Mouse (Mus musculus): ENCODE measurements around the gene Zfp651. TPM values are rescaled to one million over a fixed set of nuclear protein-coding genes. Genes with fewer than 3 reads are reported as not detected.

The Zfp651 gene
- polyA plus RNA-seq, 1 experiment from 2014 or later = 34.0 TPM

GRCm38 (mm10) chr9:121752774-121753173, 6.4 kb upstream of the Zfp651 start:
- Histone ChIP-seq H3K4me1 (peaks cover 12% of the 10 kb centered on the region), H3K9ac (no peak overlapping the region), H3K4me2 (replicated peaks) (no peak overlapping the region), H3K9me3 (replicated peaks) (no peaks in the 10 kb centered on the region), H3K4me3 (replicated peaks) (no peak overlapping the region), H3K27me3 (no peaks in the 10 kb centered on the region), H3K36me3 (peaks cover 78% of the 10 kb centered on the region), H3K27ac (replicated peaks) (no peak overlapping the region)
- 95% methylated on average over 9 of the region's 9 CpGs for WGBS
- no peak for ATAC-seq (ENCODE audit: insufficient number of reproducible peaks, low FRiP score, low TSS enrichment, low read depth)

GRCm38 (mm10) chr9:121754624-121755023, 4.5 kb upstream of the Zfp651 start:
- peaks cover 60% of the 10 kb centered on the region for H3K36me3 ChIP-seq
- 82% methylated on average over 3 of the region's 3 CpGs for WGBS
- no peak for ATAC-seq (ENCODE audit: insufficient number of reproducible peaks, low FRiP score, low TSS enrichment, low read depth)
- no peak overlapping the region for H3K9ac ChIP-seq
- H3K9me3 ChIP-seq (replicated peaks) = no peaks in the 10 kb centered on the region
- H3K27me3 ChIP-seq = no peaks in the 10 kb centered on the region
- no peak overlapping the region for H3K4me3 ChIP-seq (replicated peaks)
- no peak overlapping the region for H3K4me2 ChIP-seq (replicated peaks)
- peaks cover 27% of the 10 kb centered on the region for H3K4me1 ChIP-seq
- H3K27ac ChIP-seq (replicated peaks) = no peak overlapping the region

- peaks cover 38% of the 10 kb centered on the region for H3K36me3 ChIP-seq
- no peak overlapping the region for H3K9ac ChIP-seq
- no peaks in the 10 kb centered on the region for H3K9me3 ChIP-seq (replicated peaks)
- no peak for ATAC-seq (ENCODE audit: insufficient number of reproducible peaks, low FRiP score, low TSS enrichment, low read depth)
- H3K4me2 ChIP-seq (replicated peaks) = no peak overlapping the region
- 84% methylated on average over 3 of the region's 3 CpGs for WGBS
- no peaks in the 10 kb centered on the region for H3K27me3 ChIP-seq
- no peak overlapping the region for H3K4me3 ChIP-seq (replicated peaks)
- peak overlapping the region; percentile 92 for H3K27ac ChIP-seq (replicated peaks)
- peaks cover 42% of the 10 kb centered on the region for H3K4me1 ChIP-seq
Observed at GRCm38 (mm10) chr9:121756785-121757184, 2.3 kb upstream of the Zfp651 start.

GRCm38 (mm10) chr9:121757432-121757831, 1.7 kb upstream of the Zfp651 start:
- no peak for ATAC-seq (ENCODE audit: insufficient number of reproducible peaks, low FRiP score, low TSS enrichment, low read depth)
- Histone ChIP-seq H3K9ac (no peak overlapping the region), H3K4me3 (replicated peaks) (peak overlapping the region; percentile 74; the same call in 1 of the 2 replicates), H3K4me2 (replicated peaks) (peak overlapping the region; percentile 85), H3K27ac (replicated peaks) (peak overlapping the region; percentile 92), H3K27me3 (no peaks in the 10 kb centered on the region), H3K36me3 (peaks cover 35% of the 10 kb centered on the region), H3K4me1 (peaks cover 48% of the 10 kb centered on the region), H3K9me3 (replicated peaks) (no peaks in the 10 kb centered on the region)
- WGBS = 27% methylated on average over 3 of the region's 3 CpGs

- WGBS = 27% methylated on average over 10 of the region's 10 CpGs
- peak; percentile 69 for ATAC-seq (ENCODE audit: insufficient number of reproducible peaks, low FRiP score, low TSS enrichment, low read depth)
Observed at GRCm38 (mm10) chr9:121757835-121758814, 1.0 kb upstream of the Zfp651 start.

GRCm38 (mm10) chr9:121760271-121761090, 1.4 kb downstream of the Zfp651 start:
- Histone ChIP-seq H3K4me1 (peaks cover 66% of the 10 kb centered on the region), H3K4me2 (replicated peaks) (peak overlapping the region; percentile 85), H3K4me3 (replicated peaks) (peak overlapping the region; percentile 74), H3K36me3 (peaks cover 42% of the 10 kb centered on the region), H3K27ac (replicated peaks) (peak overlapping the region; percentile 92), H3K27me3 (no peaks in the 10 kb centered on the region), H3K9me3 (replicated peaks) (no peaks in the 10 kb centered on the region), H3K9ac (peak overlapping the region; percentile 67)
- 1% methylated on average over 43 of the region's 43 CpGs for WGBS
- ATAC-seq (ENCODE audit: insufficient number of reproducible peaks, low FRiP score, low TSS enrichment, low read depth) = peak; percentile 60

More at GRCm38 (mm10) chr9:121757835-121758814, 1.0 kb upstream of the Zfp651 start:
- Histone ChIP-seq H3K4me1 (peaks cover 48% of the 10 kb centered on the region), H3K4me2 (replicated peaks) (peak overlapping the region; percentile 85), H3K27ac (replicated peaks) (peak overlapping the region; percentile 92), H3K9ac (peak overlapping the region; percentile 67), H3K9me3 (replicated peaks) (no peaks in the 10 kb centered on the region), H3K4me3 (replicated peaks) (peak overlapping the region; percentile 74), H3K27me3 (no peaks in the 10 kb centered on the region), H3K36me3 (peaks cover 36% of the 10 kb centered on the region)

- no peak for ATAC-seq (ENCODE audit: insufficient number of reproducible peaks, low FRiP score, low TSS enrichment, low read depth)
- Histone ChIP-seq H3K4me1 (peaks cover 68% of the 10 kb centered on the region), H3K27me3 (no peaks in the 10 kb centered on the region), H3K4me2 (replicated peaks) (peak overlapping the region; percentile 85), H3K36me3 (peaks cover 42% of the 10 kb centered on the region), H3K9ac (peak overlapping the region; percentile 67; the same call in 1 of the 2 replicates), H3K27ac (replicated peaks) (peak overlapping the region; percentile 92), H3K4me3 (replicated peaks) (peak overlapping the region; percentile 74), H3K9me3 (replicated peaks) (no peaks in the 10 kb centered on the region)
- 52% methylated on average over 10 of the region's 10 CpGs for WGBS
Observed at GRCm38 (mm10) chr9:121761091-121761665, 2.0 kb downstream of the Zfp651 start.

GRCm38 (mm10) chr9:121761787-121762186, 2.7 kb downstream of the Zfp651 start:
- 51% methylated on average over 8 of the region's 8 CpGs for WGBS

GRCm38 (mm10) chr9:121762248-121762647, 3.1 kb downstream of the Zfp651 start:
- Histone ChIP-seq H3K9me3 (replicated peaks) (no peaks in the 10 kb centered on the region), H3K9ac (no peak overlapping the region), H3K4me1 (peaks cover 62% of the 10 kb centered on the region), H3K4me3 (replicated peaks) (no peak overlapping the region), H3K4me2 (replicated peaks) (no peak overlapping the region), H3K27me3 (no peaks in the 10 kb centered on the region), H3K36me3 (peaks cover 50% of the 10 kb centered on the region), H3K27ac (replicated peaks) (no peak overlapping the region)
- 85% methylated on average over 10 of the region's 10 CpGs for WGBS
- no peak for ATAC-seq (ENCODE audit: insufficient number of reproducible peaks, low FRiP score, low TSS enrichment, low read depth)

More at GRCm38 (mm10) chr9:121761787-121762186, 2.7 kb downstream of the Zfp651 start:
- Histone ChIP-seq H3K9ac (no peak overlapping the region), H3K4me3 (replicated peaks) (peak overlapping the region; percentile 74), H3K9me3 (replicated peaks) (no peaks in the 10 kb centered on the region), H3K27me3 (no peaks in the 10 kb centered on the region), H3K4me1 (peaks cover 66% of the 10 kb centered on the region), H3K36me3 (peaks cover 46% of the 10 kb centered on the region), H3K27ac (replicated peaks) (no peak overlapping the region), H3K4me2 (replicated peaks) (0 out of 2 replicates have a peak overlapping the region, but pooled peaks have one; percentile 85)
- no peak for ATAC-seq (ENCODE audit: insufficient number of reproducible peaks, low FRiP score, low TSS enrichment, low read depth)

- no peak for ATAC-seq (ENCODE audit: insufficient number of reproducible peaks, low FRiP score, low TSS enrichment, low read depth)
- H3K4me1 ChIP-seq = peaks cover 62% of the 10 kb centered on the region
- 88% methylated on average over 25 of the region's 25 CpGs for WGBS
- no peak overlapping the region for H3K4me3 ChIP-seq (replicated peaks)
- H3K36me3 ChIP-seq = peaks cover 55% of the 10 kb centered on the region
- no peak overlapping the region for H3K27ac ChIP-seq (replicated peaks)
- H3K9ac ChIP-seq = no peak overlapping the region
- H3K9me3 ChIP-seq (replicated peaks) = no peaks in the 10 kb centered on the region
- no peak overlapping the region for H3K4me2 ChIP-seq (replicated peaks)
- no peaks in the 10 kb centered on the region for H3K27me3 ChIP-seq
Observed at GRCm38 (mm10) chr9:121762761-121763160, 3.6 kb downstream of the Zfp651 start.
